Mouse (Mus musculus) hindbrain, postnatal 0 days (tissue): ENCODE measurements at regions not wholly inside any gene's neighbourhood (a gene's known extent, or its start where the extent isn't known, plus 50 kb on each side); places are given as distances from the start of the nearest gene placed in this dataset.

Source experiments
- ATAC-seq: fragments of 200-750 bp; cut with Nextera tagmentation; 2 replicates; pipeline ENCODE4 v1.8.0; 2017; ENCODE audit warnings: mild to moderate bottlenecking, moderate TSS enrichment, moderate library complexity
- DNase-seq: peaks from one replicate; pipeline ENCODE4 v3.0.0-alpha.2; 2015; ENCODE audit warnings: low spot score
- H3K27ac ChIP-seq: fragments of 300-500 bp; sonication (generic); 2 replicates; pipeline ENCODE4 v1.5.1; 2014; ENCODE audit warnings: mild to moderate bottlenecking
- H3K27me3 ChIP-seq: fragments of 300-500 bp; sonication (generic); 2 replicates; pipeline ENCODE4 v1.6.1; 2014; ENCODE audit warnings: low read length, mixed read lengths; ENCODE audit not compliant: insufficient read depth
- H3K36me3 ChIP-seq: fragments of 300-500 bp; sonication (generic); 2 replicates; pipeline ENCODE4 v1.6.1; 2014; ENCODE audit warnings: low read length, mixed read lengths; ENCODE audit not compliant: insufficient read depth
- H3K4me1 ChIP-seq: fragments of 300-500 bp; sonication (generic); 2 replicates; pipeline ENCODE4 v1.6.1; 2014; ENCODE audit warnings: antibody characterized with exemption, low read length, mixed read lengths; ENCODE audit not compliant: insufficient read depth
- H3K4me2 ChIP-seq: fragments of 300-500 bp; sonication (generic); 2 replicates; pipeline ENCODE4 v1.6.1; 2014; ENCODE audit warnings: low read depth, mild to moderate bottlenecking, low read length, moderate library complexity, mixed read lengths
- H3K4me3 ChIP-seq: fragments of 300-500 bp; sonication (generic); 2 replicates; pipeline ENCODE4 v1.5.1; 2014; ENCODE audit warnings: low read length
- H3K9ac ChIP-seq: fragments of 300-500 bp; sonication (generic); replicated peaks from 2 replicates; pipeline ENCODE4 v1.6.1; 2014; ENCODE audit warnings: mild to moderate bottlenecking, low read length, moderate library complexity, mixed read lengths
- H3K9me3 ChIP-seq: fragments of 300-500 bp; sonication (generic); 2 replicates; pipeline ENCODE4 v1.6.1; 2016; ENCODE audit warnings: low read length, mixed read lengths
- CTCF ChIP-seq: IDR thresholded peaks from 2 replicates; pipeline ENCODE4 v1.5.1; 2016; ENCODE audit warnings: antibody characterized with exemption, control low read depth, low read depth
- WGBS: fragments of 180-500 bp; shearing (Covaris S2); extraction: QIAGEN DNeasy Blood & Tissue Kit; methylation state at CpG from one replicate; pipeline ENCODE4 v1.1.7; 2014; 5-methylcytosine and 5-hydroxymethylcytosine counted together

DNA sequence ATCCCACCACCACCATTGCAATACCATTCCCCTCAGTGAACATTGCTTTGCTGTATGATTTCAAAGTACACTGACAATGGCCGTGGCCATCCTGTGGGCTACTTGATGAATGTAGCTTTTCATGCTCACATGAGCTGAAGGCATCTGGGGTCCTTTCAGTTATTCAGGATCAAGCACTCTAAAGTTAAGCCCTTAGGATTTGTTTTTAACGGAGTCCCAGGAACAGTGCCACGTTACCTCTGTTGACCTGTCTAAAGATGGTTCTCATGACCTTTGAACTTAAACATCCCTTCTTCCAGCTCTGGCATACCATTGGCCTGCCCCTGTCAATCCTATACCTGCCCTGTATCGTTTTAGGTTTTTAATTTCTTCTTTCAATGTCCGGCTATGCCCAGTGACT is 251.7 kb upstream of the Sall1 start:
- Histone ChIP-seq H3K4me2 (no peak overlapping the region), H3K9ac (no peak overlapping the region), H3K4me3 (no peak overlapping the region), H3K27me3 (no peaks in the 10 kb centered on the region), H3K27ac (no peak overlapping the region), H3K4me1 (no peaks in the 10 kb centered on the region), H3K36me3 (no peaks in the 10 kb centered on the region), H3K9me3 (no peaks in the 10 kb centered on the region)
- WGBS = 65% methylated on average over 5 of the region's 5 CpGs
- no peak for DNase-seq
- ATAC-seq = no peak
- no peak for TF ChIP-seq CTCF

DNA sequence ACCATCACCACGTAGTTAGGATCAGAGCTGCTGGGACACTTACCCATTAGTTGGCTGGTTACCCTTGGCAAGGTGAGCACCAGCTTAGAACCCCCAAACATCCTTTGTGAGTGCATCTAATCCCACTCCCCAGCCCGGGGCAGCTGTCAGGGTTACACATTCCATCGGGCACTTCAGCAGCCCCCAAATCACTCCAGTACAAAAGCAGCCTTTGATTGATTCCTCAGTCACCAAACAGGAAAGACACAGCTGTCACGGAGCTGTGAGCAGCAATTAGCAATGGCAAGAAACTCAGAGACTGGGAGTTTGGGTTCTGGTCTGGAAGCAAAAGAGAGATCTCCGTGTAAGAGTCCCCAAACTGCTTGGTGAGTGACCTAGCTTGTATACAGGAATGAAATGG is 245.1 kb upstream of the Sall1 start:
- no peak overlapping the region for H3K4me2 ChIP-seq
- 15% methylated on average over 5 of the region's 5 CpGs for WGBS
- DNase-seq (no peak), ATAC-seq (no peak)
- 0 out of 2 replicates have a peak, but pooled peaks cover 6% of the 10 kb centered on the region for H3K27me3 ChIP-seq
- H3K4me1 ChIP-seq = no peaks in the 10 kb centered on the region
- no peaks in the 10 kb centered on the region for H3K9me3 ChIP-seq
- no peak overlapping the region for H3K4me3 ChIP-seq
- no peak overlapping the region for H3K9ac ChIP-seq
- H3K36me3 ChIP-seq = no peaks in the 10 kb centered on the region
- no peak for TF ChIP-seq CTCF
- H3K27ac ChIP-seq = no peak overlapping the region

DNA sequence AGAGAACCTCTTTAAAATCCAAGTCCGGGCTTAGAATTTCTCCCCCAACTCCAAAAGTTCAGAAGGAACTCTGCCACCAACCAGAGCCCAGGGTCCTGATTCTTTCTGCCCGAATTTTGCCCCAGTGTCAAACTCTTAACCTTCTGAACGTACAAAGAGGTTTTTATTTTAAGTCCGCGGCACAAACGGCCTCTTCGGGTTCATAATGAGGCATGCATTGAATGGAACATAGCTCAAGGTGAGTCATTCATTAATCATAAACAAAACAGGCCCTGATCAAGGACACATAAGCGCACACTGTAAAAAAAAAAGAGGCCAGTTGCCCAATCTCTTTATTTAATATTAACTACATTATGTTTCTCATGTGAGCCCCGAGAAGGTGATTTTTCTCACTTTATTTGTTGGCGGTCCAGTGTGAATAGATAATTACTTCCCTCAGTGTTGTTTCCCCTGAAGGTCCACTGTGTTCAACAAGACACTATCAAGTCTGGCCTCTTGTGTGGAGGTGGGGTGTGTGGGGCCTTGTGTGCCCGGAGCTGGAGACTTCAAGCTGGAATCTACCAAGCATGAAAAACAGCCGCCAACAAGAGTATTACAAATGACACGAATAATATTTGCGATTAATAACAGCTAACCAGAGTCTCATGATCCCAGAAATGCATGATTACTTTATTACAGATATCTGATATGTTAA is 241.1 kb upstream of the Sall1 start:
- Histone ChIP-seq H3K36me3 (no peaks in the 10 kb centered on the region), H3K4me2 (no peak overlapping the region), H3K4me1 (no peaks in the 10 kb centered on the region), H3K4me3 (no peak overlapping the region), H3K9ac (no peak overlapping the region), H3K27ac (no peak overlapping the region), H3K27me3 (0 out of 2 replicates have a peak, but pooled peaks cover 6% of the 10 kb centered on the region), H3K9me3 (no peaks in the 10 kb centered on the region)
- no peak for TF ChIP-seq CTCF
- ATAC-seq (no peak), DNase-seq (no peak)
- WGBS = 81% methylated on average over 14 of the region's 14 CpGs

DNA sequence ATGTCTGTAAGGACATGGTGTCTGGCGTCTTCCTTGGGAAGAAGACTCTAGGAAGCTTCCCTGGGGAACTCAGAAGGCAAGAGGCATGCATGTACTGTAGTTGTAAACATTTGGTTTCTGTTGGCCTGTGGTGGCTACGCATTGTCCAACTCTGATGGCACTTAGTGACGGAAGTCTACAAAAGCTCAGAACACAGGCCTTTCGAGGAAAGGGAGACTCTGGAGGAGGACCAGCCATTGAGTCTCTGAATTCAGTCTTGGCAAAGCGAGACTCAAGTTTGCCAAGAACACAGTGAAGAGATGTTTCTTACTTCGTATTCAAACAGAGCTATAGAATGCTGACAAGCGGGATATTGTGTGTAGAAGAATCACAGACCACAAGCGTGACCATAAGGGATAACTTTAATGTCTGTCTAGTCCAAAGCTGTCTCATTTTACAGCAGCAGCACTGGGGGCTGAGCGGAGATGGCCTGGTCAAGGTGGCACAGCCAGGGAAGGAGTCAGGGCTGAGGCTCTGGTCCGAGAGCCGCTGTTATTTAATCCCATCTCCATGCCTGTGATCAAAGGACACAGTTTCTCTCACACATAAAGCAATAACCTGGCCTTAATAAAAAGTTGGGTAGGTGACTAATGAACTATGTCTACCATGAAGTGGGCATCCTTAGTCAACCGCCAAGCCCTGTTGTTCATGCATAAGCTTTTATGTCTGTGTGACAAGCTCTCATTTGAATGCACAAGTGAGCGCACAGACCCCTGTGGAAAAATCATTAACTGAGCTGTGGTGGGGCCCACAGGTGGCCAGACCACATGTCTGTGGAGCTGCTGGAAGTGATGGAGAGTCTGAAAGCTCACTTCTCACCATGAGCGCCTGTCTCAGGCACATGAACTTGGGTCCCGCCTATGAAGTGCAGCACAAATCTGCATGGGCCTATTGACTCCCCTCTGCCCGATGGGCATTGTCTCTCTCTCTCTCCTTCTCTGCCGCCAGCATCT is 239.4 kb upstream of the Sall1 start:
- WGBS = 63% methylated on average over 17 of the region's 17 CpGs
- Histone ChIP-seq H3K36me3 (no peaks in the 10 kb centered on the region), H3K4me3 (no peak overlapping the region), H3K9me3 (no peaks in the 10 kb centered on the region), H3K4me1 (no peaks in the 10 kb centered on the region), H3K27me3 (no peaks in the 10 kb centered on the region), H3K4me2 (no peak overlapping the region), H3K9ac (no peak overlapping the region), H3K27ac (no peak overlapping the region)
- ATAC-seq = peak; percentile 69; the same call in 1 of the 2 replicates
- TF ChIP-seq CTCF = no peak
- peak; percentile 65 for DNase-seq

DNA sequence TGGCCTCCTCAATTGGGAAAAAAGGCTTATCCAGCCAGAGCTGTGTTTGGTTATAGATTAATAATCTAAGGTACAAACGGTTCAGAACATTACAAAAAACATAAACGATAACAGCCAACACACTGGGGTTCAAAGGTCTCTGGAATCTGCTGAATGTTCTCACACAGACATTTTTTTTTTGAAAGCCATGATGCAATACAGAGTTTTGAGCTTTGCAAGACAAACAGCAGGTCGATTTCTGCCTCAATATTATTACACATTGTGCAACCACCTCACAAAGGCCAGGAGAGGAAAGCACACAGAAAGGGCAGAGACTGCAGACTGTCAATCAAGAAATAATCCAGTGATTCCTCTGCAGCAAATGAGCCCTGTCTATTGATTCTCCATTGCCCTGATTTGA is 235.9 kb upstream of the Sall1 start:
- Histone ChIP-seq H3K4me3 (no peak overlapping the region), H3K27ac (no peak overlapping the region), H3K27me3 (no peaks in the 10 kb centered on the region), H3K4me2 (no peak overlapping the region), H3K36me3 (no peaks in the 10 kb centered on the region), H3K9me3 (no peaks in the 10 kb centered on the region), H3K4me1 (no peaks in the 10 kb centered on the region), H3K9ac (no peak overlapping the region)
- ATAC-seq (no peak), DNase-seq (no peak)
- 78% methylated on average over 3 of the region's 3 CpGs for WGBS
- no peak for TF ChIP-seq CTCF

DNA sequence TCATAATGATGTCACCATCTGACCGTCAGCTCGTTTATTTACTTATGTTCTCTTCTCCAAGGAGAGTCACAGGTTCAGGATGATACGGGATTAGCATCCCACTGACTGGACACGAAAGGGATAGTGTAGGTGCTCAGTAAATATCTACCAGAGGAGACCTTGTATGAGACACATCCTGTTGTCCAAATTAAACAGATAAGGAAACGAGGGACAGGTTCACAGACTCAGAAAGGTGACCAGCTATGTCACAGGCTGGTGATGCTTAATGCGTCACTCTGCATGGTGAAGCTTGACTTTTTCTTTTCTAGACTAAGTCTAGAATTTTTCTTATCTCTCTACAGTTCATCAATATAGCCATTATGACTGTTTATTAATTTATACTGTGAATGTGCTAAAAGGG is 235.2 kb upstream of the Sall1 start:
- Histone ChIP-seq H3K36me3 (no peaks in the 10 kb centered on the region), H3K9ac (no peak overlapping the region), H3K4me2 (no peak overlapping the region), H3K4me3 (no peak overlapping the region), H3K27me3 (no peaks in the 10 kb centered on the region), H3K9me3 (no peaks in the 10 kb centered on the region), H3K4me1 (no peaks in the 10 kb centered on the region), H3K27ac (no peak overlapping the region)
- ATAC-seq (no peak), DNase-seq (no peak)
- WGBS = 87% methylated on average over 6 of the region's 6 CpGs
- no peak for TF ChIP-seq CTCF
